ENCODE assay signal across 9 mouse cellular contexts in genomic region chr13:41113940-41114339, GRCm38 (mm10). TPM values are rescaled to one million over a fixed set of nuclear protein-coding genes. Genes with fewer than 3 reads are reported as not detected.
DNase-seq lines count a peak whose midpoint lies in the region; ATAC-seq and TF ChIP-seq lines count a peak whose summit lies in the region.
"Had no signal": no experiment of that assay in that cellular context is flagged by ENCODE, and none has a peak within 500 bp of the region (broad histone marks: within the 10 kb centered on the region; RNA-seq: fewer than 3 reads in every experiment).

Gene Sycp2l, plus strand, starts transcription at chr13:41114307.

- TF ChIP-seq CTCF in intestine, postnatal 0 days (IDR thresholded peaks at IDR 0.05; ENCODE audit: low read depth): no peak

- no peaks in the 10 kb centered on the region for H3K9me3 ChIP-seq in embryonic facial prominence, embryonic 15.5 days (replicated peaks)
- H3K9me3 ChIP-seq in intestine, postnatal 0 days (ENCODE audit: control insufficient read depth): no peaks in the 10 kb centered on the region
- H3K9me3 ChIP-seq in neural tube, embryonic 12.5 days: no peaks in the 10 kb centered on the region

- H3K4me1 ChIP-seq in embryonic facial prominence, embryonic 15.5 days: no peaks in the 10 kb centered on the region
- H3K4me1 ChIP-seq in intestine, postnatal 0 days (replicated peaks; ENCODE audit: control insufficient read depth, insufficient read depth, low read length): no peaks in the 10 kb centered on the region
- H3K4me1 ChIP-seq in neural tube, embryonic 12.5 days: no peaks in the 10 kb centered on the region

- H3K4me2 ChIP-seq in embryonic facial prominence, embryonic 15.5 days (replicated peaks): peak within 1 kb of the TSS; percentile 33
- H3K4me2 ChIP-seq in intestine, postnatal 0 days (replicated peaks; ENCODE audit: low read depth): peak within 1 kb of the TSS; percentile 59
- H3K4me2 ChIP-seq in neural tube, embryonic 12.5 days (replicated peaks): peak within 1 kb of the TSS; percentile 39

- no peak within 1 kb of the TSS for H3K27ac ChIP-seq in embryonic facial prominence, embryonic 15.5 days (replicated peaks)
- no peak within 1 kb of the TSS for H3K27ac ChIP-seq in intestine, postnatal 0 days (ENCODE audit: low read depth, low read length)
- H3K27ac ChIP-seq in neural tube, embryonic 12.5 days: no peak within 1 kb of the TSS

- H3K9ac ChIP-seq in embryonic facial prominence, embryonic 15.5 days: no peak within 1 kb of the TSS
- H3K9ac ChIP-seq in intestine, postnatal 0 days (ENCODE audit: low read depth, low read length): no peak within 1 kb of the TSS
- no peak within 1 kb of the TSS for H3K9ac ChIP-seq in neural tube, embryonic 12.5 days

- H3K27me3 ChIP-seq in embryonic facial prominence, embryonic 15.5 days: 0 out of 2 replicates have a peak, but pooled peaks cover 13% of the 10 kb centered on the region
- H3K27me3 ChIP-seq in intestine, postnatal 0 days (replicated peaks; ENCODE audit: control insufficient read depth, insufficient read depth, low read length): 0 out of 2 replicates have a peak, but pooled peaks cover 4% of the 10 kb centered on the region
- H3K27me3 ChIP-seq in neural tube, embryonic 12.5 days (replicated peaks): peaks cover 7% of the 10 kb centered on the region; the same call in 1 of the 2 replicates

- H3K36me3 ChIP-seq in embryonic facial prominence, embryonic 15.5 days: no peaks in the 10 kb centered on the region
- H3K36me3 ChIP-seq in intestine, postnatal 0 days (ENCODE audit: control insufficient read depth, insufficient read depth): no peaks in the 10 kb centered on the region
- H3K36me3 ChIP-seq in neural tube, embryonic 12.5 days: no peaks in the 10 kb centered on the region

- peak; percentile 10 for DNase-seq in kidney, postnatal 10 days
- no peak for DNase-seq in kidney, adult 8-10 months
- DNase-seq in gastrocnemius, postnatal 25 days: no peak
- DNase-seq in right cerebral cortex, postnatal 25 days: no peak

- 0 out of 2 replicates have a peak within 1 kb of the TSS, but pooled peaks have one; percentile 7 for H3K4me3 ChIP-seq in embryonic facial prominence, embryonic 15.5 days (replicated peaks)
- H3K4me3 ChIP-seq in intestine, postnatal 0 days (ENCODE audit: low read depth, low read length): peak within 1 kb of the TSS; percentile 25; the same call in 1 of the 2 replicates
- no peak within 1 kb of the TSS for H3K4me3 ChIP-seq in neural tube, embryonic 12.5 days
- H3K4me3 ChIP-seq: erythroblast, embryonic 14.5 days had no signal

- ATAC-seq in embryonic facial prominence, embryonic 15.5 days (ENCODE audit: insufficient number of reproducible peaks, low FRiP score, low TSS enrichment, low read depth): no peak
- no peak for ATAC-seq in intestine, postnatal 0 days
- no peak for ATAC-seq in neural tube, embryonic 12.5 days (ENCODE audit: low FRiP score, low read depth)

- 23% methylated on average over 14 of the region's 14 CpGs for WGBS in embryonic facial prominence, embryonic 15.5 days
- 23% methylated on average over 14 of the region's 14 CpGs for WGBS in intestine, postnatal 0 days
- WGBS in neural tube, embryonic 12.5 days: 32% methylated on average over 14 of the region's 14 CpGs

RNA-seq across cellular contexts. Expression of gene Sycp2l, which starts in this region (rescaled TPM):
- not detected in 2 replicates for polyA plus RNA-seq in embryonic facial prominence, embryonic 15.5 days (2015; fragmentation: Nextera tagmentation; extraction: Ambion mirVana)
- 0.05 TPM in 1 of 2 replicates, not detected in the other for polyA plus RNA-seq in intestine, postnatal 0 days (2015; fragmentation: Nextera tagmentation; extraction: Ambion mirVana)
- not detected in 2 replicates for polyA plus RNA-seq in neural tube, embryonic 12.5 days (2016; fragmentation: Nextera tagmentation; extraction: Ambion mirVana)
- under 1 TPM in 1 of 2 experiments, not detected in 1; 0.13 TPM for total RNA-seq in gastrocnemius, postnatal 25 days (2021)
- total RNA-seq: monocyte, adult 5-6 weeks had no signal
- polyA plus RNA-seq: erythroblast, embryonic 14.5 days had no signal
